Mouse (Mus musculus) adrenal gland, adult 18-20 months (tissue): Measurements from ENCODE around the gene Golga1. TPM values are rescaled to one million over a fixed set of nuclear protein-coding genes. Genes with fewer than 3 reads are reported as not detected.

Experiments
- DNase-seq, 2 experiments: peaks; one replicate each; pipeline ENCODE4 v3.0.0; 2021 to 2022; ENCODE audit warnings: low spot score in 2 of 2
- total RNA-seq, 2 experiments: library from RNA; stranded (reverse); gene quantifications; 1 replicate in 1 of 2; 2 replicates in 1 of 2; pipeline ENCODE4 v1.2.3; 2021

The Golga1 gene
- total RNA-seq, 2 experiments from 2014 or later: 23.9 to 24.1 TPM

DNA sequence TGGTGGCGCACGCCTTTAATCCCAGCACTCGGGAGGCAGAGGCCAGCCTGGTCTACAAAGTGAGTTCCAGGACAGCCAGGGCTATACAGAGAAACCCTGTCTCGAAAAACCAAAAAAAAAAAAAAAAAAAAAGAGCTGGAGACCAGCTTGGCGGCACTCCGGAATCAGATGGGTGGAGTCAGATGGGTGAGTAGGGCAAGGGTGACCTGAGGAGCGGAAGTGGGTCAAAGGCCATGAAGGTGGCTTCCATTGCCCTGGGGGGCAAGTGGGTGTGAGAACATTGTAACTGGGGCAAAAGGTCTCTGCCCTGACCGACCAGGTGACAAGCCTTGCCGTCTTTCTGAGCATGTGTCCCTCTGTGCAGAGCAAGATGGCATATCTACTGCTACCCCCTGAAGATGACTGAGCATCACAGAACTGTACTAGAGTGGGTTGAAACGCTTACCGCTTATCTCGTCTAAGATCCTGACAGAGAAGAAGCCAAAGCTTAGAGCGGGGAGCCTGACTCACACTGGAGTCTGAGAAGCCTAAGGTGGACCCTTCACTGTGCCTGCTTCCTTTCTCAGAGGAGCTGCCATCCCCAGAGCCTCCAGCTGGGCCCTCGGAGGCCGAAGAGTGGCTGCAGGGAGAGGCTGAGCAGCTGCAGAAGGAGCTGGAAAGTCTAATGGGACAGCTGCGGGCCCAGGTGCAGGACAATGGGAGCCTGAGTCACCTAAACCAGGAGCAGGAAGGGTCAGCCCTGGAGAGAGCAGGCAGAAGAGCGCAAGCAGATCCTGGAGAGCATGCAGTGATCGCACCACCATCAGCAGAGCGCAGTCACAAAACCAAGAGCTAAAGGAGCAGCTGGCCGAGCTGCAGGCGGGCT is 89.2 kb downstream of the Golga1 start:
- DNase-seq: no peak

DNA sequence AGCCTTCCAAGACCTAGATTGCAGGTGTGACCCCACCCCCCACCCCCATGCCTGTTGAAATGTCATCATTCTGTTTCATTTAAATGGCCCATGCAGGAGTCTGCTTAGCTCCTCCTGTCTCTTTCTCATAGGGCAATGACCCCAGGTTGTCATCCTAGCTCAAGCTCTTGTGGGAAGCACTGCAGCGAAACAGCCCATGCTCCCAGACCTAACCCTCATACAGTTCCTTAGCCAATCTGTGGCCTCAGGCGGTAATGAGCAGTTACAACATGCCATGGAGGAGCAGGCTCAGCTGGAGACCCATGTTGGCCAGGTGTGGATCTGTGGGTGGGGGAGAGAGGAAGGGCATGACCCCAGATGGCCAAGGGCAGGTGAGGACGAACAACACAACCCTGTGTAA is 90.2 kb downstream of the Golga1 start:
- no peak for DNase-seq

DNA sequence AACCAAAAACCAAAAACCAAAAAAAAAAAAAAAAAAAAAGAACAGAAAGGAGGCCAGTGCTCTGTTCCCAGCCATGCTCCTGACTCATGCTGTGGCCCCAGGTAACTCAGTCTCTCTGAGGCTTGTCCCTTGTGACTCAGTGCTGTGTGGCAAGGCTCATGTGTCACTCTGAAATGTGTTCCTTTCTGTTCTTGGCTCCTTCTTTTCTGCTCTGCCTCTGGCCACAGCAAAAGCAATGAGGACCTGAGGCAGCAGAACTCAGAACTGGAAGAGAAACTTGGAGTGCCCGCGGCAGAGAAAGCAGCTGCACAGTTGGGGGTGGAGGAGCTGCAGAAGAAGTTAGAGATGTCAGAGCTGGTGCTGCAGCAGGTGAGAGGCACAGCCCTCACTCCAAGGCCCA is 91.2 kb downstream of the Golga1 start:
- no peak for DNase-seq

DNA sequence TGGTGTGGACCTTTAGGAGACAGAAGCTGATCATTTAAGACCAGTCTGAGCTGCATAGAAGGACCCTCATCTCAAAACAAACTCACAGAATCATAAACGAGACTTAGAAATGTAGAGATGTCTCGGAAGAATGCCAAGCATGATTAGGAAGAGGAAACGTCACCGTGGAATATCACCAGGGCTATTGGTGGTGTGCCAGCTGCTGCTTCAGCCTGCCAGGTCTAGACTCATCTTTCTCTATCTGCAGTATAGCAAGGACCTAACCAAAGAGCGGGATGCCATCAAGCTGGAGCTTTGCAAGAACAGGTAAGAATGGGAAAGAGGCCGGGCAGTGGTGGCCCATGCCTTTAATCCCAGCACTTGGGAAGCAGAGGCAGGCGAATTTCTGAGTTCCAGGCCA is 91.6 kb downstream of the Golga1 start:
- DNase-seq: peak in 1 of 2 experiments; percentile 41

DNA sequence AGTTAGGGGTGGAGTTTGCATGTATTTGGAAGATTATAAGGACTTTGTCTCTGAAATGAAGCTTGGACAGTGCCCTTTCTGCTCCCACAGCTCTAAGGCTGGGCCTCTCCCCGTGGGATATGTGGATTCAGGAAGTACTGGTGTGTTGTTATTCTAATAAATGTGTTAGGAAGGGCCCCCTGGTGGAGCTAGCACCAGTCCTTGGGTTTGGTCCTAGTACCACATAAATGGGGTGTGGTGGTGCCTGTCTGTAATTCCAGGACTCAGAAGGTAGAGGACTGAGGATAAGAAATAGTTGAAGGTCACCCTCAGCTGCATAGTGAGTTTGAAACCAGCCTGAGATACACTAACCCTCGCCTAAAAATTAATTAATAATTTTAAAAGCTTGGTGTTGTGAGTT is 92.1 kb downstream of the Golga1 start:
- no peak for DNase-seq

GRCm38 (mm10) chr2:38970057-38970456 is 95.3 kb downstream of the Golga1 start:
- DNase-seq: no peak

GRCm38 (mm10) chr2:38969650-38970049 is 95.7 kb downstream of the Golga1 start:
- DNase-seq: no peak

Other genes with a start within 250 kb of the Golga1 start
- 1 to 10 TPM; 6.7 to 8.5 TPM for gene Nr6a1, start 137.9 kb downstream of the Golga1 start, total RNA-seq
- 10 to 100 TPM in 1 of 2 experiments, 1 to 10 TPM in 1; 6.3 to 12.2 TPM for gene Olfml2a, start 133.6 kb downstream of the Golga1 start, total RNA-seq
- gene Wdr38, start 68.1 kb downstream of the Golga1 start, total RNA-seq: under 1 TPM; 0.53 to 0.61 TPM
- 10 to 100 TPM; 82.3 to 82.5 TPM for gene Arpc5l, start 60.2 kb downstream of the Golga1 start, total RNA-seq
- 100 to 1,000 TPM; 442 to 451 TPM for gene Rpl35, start 59.9 kb downstream of the Golga1 start, total RNA-seq
- gene Scai, start 125.2 kb upstream of the Golga1 start, total RNA-seq: 1 to 10 TPM; 5.5 to 6.2 TPM
- 100 to 1,000 TPM in 1 of 2 experiments, 10 to 100 TPM in 1; 94.5 to 103 TPM for gene Ppp6c, start 160.9 kb upstream of the Golga1 start, total RNA-seq